Mouse (Mus musculus): ENCODE results near the gene Slc6a20a.

Slc6a20a gene

GRCm38 (mm10) chr9:123638231-123638630 lies 40.5 kb downstream of the Slc6a20a start:
- no peak for DNase-seq (ENCODE audit: low spot score in 2 of 2)

- DNase-seq (ENCODE audit: low spot score in 2 of 2) = no peak
Observed at GRCm38 (mm10) chr9:123636771-123637170, 41.9 kb downstream of the Slc6a20a start.

GRCm38 (mm10) chr9:123632993-123633392 lies 45.7 kb downstream of the Slc6a20a start:
- DNase-seq (ENCODE audit: low spot score in 2 of 2) = no peak

GRCm38 (mm10) chr9:123632281-123632680 lies 46.4 kb downstream of the Slc6a20a start, which contains the start of gene Slc6a20b:
Gene Slc6a20b (minus strand): TSS chr9:123632565.
- DNase-seq (ENCODE audit: low spot score in 2 of 2) = no peak

- no peak for DNase-seq (ENCODE audit: low spot score in 2 of 2)
Observed at GRCm38 (mm10) chr9:123631666-123632065, 47.0 kb downstream of the Slc6a20a start.

GRCm38 (mm10) chr9:123625821-123626220 lies 52.9 kb downstream of the Slc6a20a start:
- DNase-seq (ENCODE audit: low spot score in 2 of 2) = no peak

GRCm38 (mm10) chr9:123624741-123625140 lies 53.9 kb downstream of the Slc6a20a start:
- DNase-seq (ENCODE audit: low spot score in 2 of 2) = no peak

- no peak for DNase-seq (ENCODE audit: low spot score in 2 of 2)
Observed at GRCm38 (mm10) chr9:123620311-123621098, 58.2 kb downstream of the Slc6a20a start.

- no peak for DNase-seq (ENCODE audit: low spot score in 2 of 2)
Observed at GRCm38 (mm10) chr9:123601529-123601928, 77.2 kb downstream of the Slc6a20a start.

- DNase-seq (ENCODE audit: low spot score in 2 of 2) = no peak
Observed at GRCm38 (mm10) chr9:123597376-123597775, 81.3 kb downstream of the Slc6a20a start.

GRCm38 (mm10) chr9:123596910-123597309 lies 81.8 kb downstream of the Slc6a20a start:
- no peak for DNase-seq (ENCODE audit: low spot score in 2 of 2)

GRCm38 (mm10) chr9:123595194-123595593 lies 83.5 kb downstream of the Slc6a20a start:
- DNase-seq (ENCODE audit: low spot score in 2 of 2) = no peak

GRCm38 (mm10) chr9:123589240-123589910 lies 89.3 kb downstream of the Slc6a20a start:
- DNase-seq (ENCODE audit: low spot score in 2 of 2) = no peak
